Mouse (Mus musculus) liver, embryonic 16.5 days (tissue): Measurements from ENCODE around the gene Mical3. TPM values are rescaled to one million over a fixed set of nuclear protein-coding genes. Genes with fewer than 3 reads are reported as not detected.
A peak's percentile ranks its signal among the peaks of the same experiment; 100 is the strongest.

Experiments
- ATAC-seq: fragments of 200-750 bp; cut with Nextera tagmentation; 2 replicates; pipeline ENCODE4 v1.8.0; 2017; ENCODE audit warnings: low read depth, mild to moderate bottlenecking, moderate number of reproducible peaks, moderate library complexity
- H3K27ac ChIP-seq: fragments of 300-500 bp; sonication (generic); 2 replicates; pipeline ENCODE4 v1.5.1; 2014; ENCODE audit warnings: mild to moderate bottlenecking, low read length
- H3K27me3 ChIP-seq: fragments of 300-500 bp; sonication (generic); 2 replicates; pipeline ENCODE4 v1.6.1; 2014; ENCODE audit warnings: low read depth, low read length, mixed read lengths; ENCODE audit not compliant: control insufficient read depth, insufficient read depth
- H3K36me3 ChIP-seq: fragments of 300-500 bp; sonication (generic); 2 replicates; pipeline ENCODE4 v1.6.1; 2014; ENCODE audit warnings: mild to moderate bottlenecking; ENCODE audit not compliant: control insufficient read depth, insufficient read depth
- H3K4me1 ChIP-seq: fragments of 300-500 bp; sonication (generic); 2 replicates; pipeline ENCODE4 v1.6.1; 2014; ENCODE audit warnings: low read depth, low read length, mixed read lengths; ENCODE audit not compliant: control insufficient read depth
- H3K4me2 ChIP-seq: fragments of 300-500 bp; sonication (generic); 2 replicates; pipeline ENCODE4 v1.6.1; 2014; ENCODE audit warnings: low read depth, low read length, mixed read lengths
- H3K4me3 ChIP-seq: fragments of 300-500 bp; sonication (generic); 2 replicates; pipeline ENCODE4 v1.5.1; 2014; ENCODE audit warnings: low read depth, mild to moderate bottlenecking, low read length
- H3K9ac ChIP-seq: fragments of 300-500 bp; sonication (generic); 2 replicates; pipeline ENCODE4 v1.6.1; 2014; ENCODE audit warnings: low read depth, low read length
- H3K9me3 ChIP-seq: fragments of 300-500 bp; sonication (generic); replicated peaks from 2 replicates; pipeline ENCODE4 v1.6.1; 2016; ENCODE audit warnings: low read length; ENCODE audit not compliant: control insufficient read depth
- WGBS: fragments of 180-500 bp; shearing (Covaris S2); extraction: QIAGEN DNeasy Blood & Tissue Kit; methylation state at CpG from one replicate; pipeline ENCODE4 v1.1.7; 2014; ENCODE audit not compliant: insufficient replicate concordance; 5-methylcytosine and 5-hydroxymethylcytosine counted together
- polyA plus RNA-seq: library from polyadenylated mRNA; unstranded; fragments of >200 nt; fragmentation: Nextera tagmentation; extraction: Ambion mirVana; gene quantifications from 2 replicates; pipeline ENCODE4 v1.2.1, GENCODE M21; 2015

The Mical3 gene
- polyA plus RNA-seq, 1 experiment from 2014 or later, result 9.2 TPM

DNA sequence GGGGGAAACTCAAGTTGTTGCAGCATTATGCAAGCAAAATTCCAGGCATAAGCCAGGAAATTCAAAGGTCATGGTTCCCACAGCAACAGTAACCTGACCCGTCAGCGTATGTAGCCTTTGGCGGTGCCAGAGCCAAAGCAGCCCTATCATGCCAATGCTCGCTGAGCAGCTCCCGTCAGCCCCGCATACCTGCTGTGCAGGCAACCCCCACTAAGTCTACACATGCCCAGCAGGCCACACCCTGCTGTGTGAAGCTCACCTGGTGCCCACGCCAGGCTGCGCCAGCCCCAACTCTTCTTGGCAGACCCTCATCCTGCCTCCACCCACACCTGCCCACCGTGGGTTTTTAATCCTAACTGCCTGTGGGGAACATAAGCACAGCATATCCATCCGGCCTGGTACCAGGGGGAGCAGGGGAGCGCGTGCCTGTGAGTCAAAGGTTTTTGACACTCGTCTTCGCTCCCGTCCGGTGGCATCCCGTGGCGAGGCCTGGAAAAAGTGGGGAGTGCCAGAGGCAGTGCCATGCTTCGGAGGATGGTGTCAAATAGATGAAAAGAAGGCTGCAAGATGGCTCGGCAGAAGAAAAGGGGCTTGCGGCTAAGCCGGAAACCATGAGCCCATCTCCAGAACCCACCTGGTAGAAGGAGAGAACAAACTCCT is 43.1 kb downstream of the Mical3 start:
- Histone ChIP-seq H3K27me3 (no peaks in the 10 kb centered on the region), H3K9ac (no peak overlapping the region), H3K4me1 (peaks cover 78% of the 10 kb centered on the region), H3K27ac (no peak overlapping the region), H3K36me3 (no peaks in the 10 kb centered on the region), H3K4me2 (no peak overlapping the region), H3K4me3 (no peak overlapping the region), H3K9me3 (no peaks in the 10 kb centered on the region)
- no peak; the same call in 1 of the 2 replicates for ATAC-seq
- 88% methylated on average over 22 of the region's 22 CpGs for WGBS

GRCm38 (mm10) chr6:121087127-121087526 is 43.7 kb downstream of the Mical3 start:
- no peaks in the 10 kb centered on the region for H3K36me3 ChIP-seq
- no peak overlapping the region for H3K4me3 ChIP-seq
- no peak overlapping the region for H3K4me2 ChIP-seq
- no peaks in the 10 kb centered on the region for H3K9me3 ChIP-seq
- H3K9ac ChIP-seq, result no peak overlapping the region
- peaks cover 77% of the 10 kb centered on the region for H3K4me1 ChIP-seq
- H3K27ac ChIP-seq, result peak overlapping the region; percentile 19; the same call in 1 of the 2 replicates
- ATAC-seq, result no peak
- no peaks in the 10 kb centered on the region for H3K27me3 ChIP-seq
- 71% methylated on average over 10 of the region's 10 CpGs for WGBS

DNA sequence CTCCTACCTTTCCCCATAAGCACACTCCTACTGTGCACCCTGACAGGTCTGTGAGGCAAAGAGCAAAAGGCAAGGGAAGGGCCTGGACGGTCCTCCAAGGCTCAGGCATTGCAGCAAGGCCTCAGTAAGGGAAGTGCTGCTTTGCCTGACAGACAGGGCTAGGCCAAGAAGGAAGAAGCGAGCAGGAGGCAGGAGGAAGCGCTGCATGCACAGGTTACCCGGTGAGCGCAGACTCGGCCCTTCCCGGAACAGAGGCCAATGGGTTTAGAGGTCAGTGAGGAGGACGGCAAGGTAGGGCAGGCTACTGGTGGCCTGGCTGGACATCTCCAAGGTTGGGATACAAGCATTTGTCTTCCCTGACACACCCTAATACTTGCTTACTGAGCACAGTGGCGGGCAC is 44.6 kb downstream of the Mical3 start:
- no peaks in the 10 kb centered on the region for H3K27me3 ChIP-seq
- H3K36me3 ChIP-seq, result no peaks in the 10 kb centered on the region
- H3K9ac ChIP-seq, result no peak overlapping the region
- no peak overlapping the region for H3K4me2 ChIP-seq
- no peak overlapping the region for H3K4me3 ChIP-seq
- H3K9me3 ChIP-seq, result no peaks in the 10 kb centered on the region
- no peak for ATAC-seq
- 62% methylated on average over 9 of the region's 9 CpGs for WGBS
- H3K4me1 ChIP-seq, result peaks cover 76% of the 10 kb centered on the region
- no peak overlapping the region for H3K27ac ChIP-seq

- H3K27ac ChIP-seq, result peak overlapping the region; percentile 85
- H3K36me3 ChIP-seq, result no peaks in the 10 kb centered on the region
- no peaks in the 10 kb centered on the region for H3K9me3 ChIP-seq
- H3K27me3 ChIP-seq, result no peaks in the 10 kb centered on the region
- WGBS, result 17% methylated on average over 6 of the region's 6 CpGs
- peaks cover 69% of the 10 kb centered on the region for H3K4me1 ChIP-seq
- peak overlapping the region; percentile 49 for H3K9ac ChIP-seq
- peak; percentile 83 for ATAC-seq
- peak overlapping the region; percentile 35 for H3K4me3 ChIP-seq
- peak overlapping the region; percentile 71 for H3K4me2 ChIP-seq
Observed at GRCm38 (mm10) chr6:121084050-121084480, 46.7 kb downstream of the Mical3 start.

GRCm38 (mm10) chr6:121082094-121082473 is 48.7 kb downstream of the Mical3 start:
- Histone ChIP-seq H3K9me3 (no peaks in the 10 kb centered on the region), H3K4me3 (no peak overlapping the region), H3K4me1 (peaks cover 60% of the 10 kb centered on the region), H3K27ac (no peak overlapping the region), H3K9ac (no peak overlapping the region), H3K36me3 (no peaks in the 10 kb centered on the region), H3K27me3 (no peaks in the 10 kb centered on the region), H3K4me2 (no peak overlapping the region)
- 82% methylated on average over 10 of the region's 10 CpGs for WGBS
- no peak for ATAC-seq

GRCm38 (mm10) chr6:121081288-121082093 is 49.3 kb downstream of the Mical3 start:
- ATAC-seq, result no peak
- Histone ChIP-seq H3K9ac (no peak overlapping the region), H3K36me3 (no peaks in the 10 kb centered on the region), H3K4me2 (no peak overlapping the region), H3K27me3 (no peaks in the 10 kb centered on the region), H3K9me3 (no peaks in the 10 kb centered on the region), H3K4me1 (peaks cover 62% of the 10 kb centered on the region), H3K27ac (no peak overlapping the region), H3K4me3 (no peak overlapping the region)
- 74% methylated on average over 26 of the region's 26 CpGs for WGBS

DNA sequence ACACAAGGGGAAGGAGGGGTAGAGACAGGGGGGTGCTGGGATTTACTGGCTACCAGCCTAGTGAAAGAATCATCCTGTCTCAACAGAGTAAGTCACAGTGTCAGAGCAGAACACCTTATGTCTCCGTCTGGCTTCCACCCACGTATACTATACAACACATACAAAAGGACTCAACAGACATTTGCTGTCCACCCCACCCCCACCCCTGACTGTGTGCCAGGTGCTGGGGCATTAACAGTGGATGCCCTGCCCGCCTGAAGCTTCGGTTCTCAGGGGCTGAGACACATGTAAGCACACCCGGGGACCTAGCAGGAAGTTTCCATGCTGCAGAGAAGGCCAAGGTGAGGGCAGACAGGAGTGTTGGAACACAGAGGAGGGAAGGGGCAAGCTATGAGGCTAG is 52.6 kb downstream of the Mical3 start:
- Histone ChIP-seq H3K27ac (no peak overlapping the region), H3K9me3 (no peaks in the 10 kb centered on the region), H3K4me1 (peaks cover 29% of the 10 kb centered on the region), H3K27me3 (no peaks in the 10 kb centered on the region), H3K9ac (no peak overlapping the region), H3K4me3 (no peak overlapping the region), H3K36me3 (no peaks in the 10 kb centered on the region), H3K4me2 (no peak overlapping the region)
- WGBS, result 77% methylated on average over 5 of the region's 5 CpGs
- ATAC-seq, result no peak

GRCm38 (mm10) chr6:121076929-121077566 is 53.8 kb downstream of the Mical3 start:
- Histone ChIP-seq H3K27ac (no peak overlapping the region), H3K9me3 (no peaks in the 10 kb centered on the region)
- 28% methylated on average over 12 of the region's 12 CpGs for WGBS

GRCm38 (mm10) chr6:121075763-121076162 is 55.0 kb downstream of the Mical3 start:
- no peak overlapping the region for H3K27ac ChIP-seq

More at GRCm38 (mm10) chr6:121076929-121077566, 53.8 kb downstream of the Mical3 start:
- Histone ChIP-seq H3K36me3 (no peaks in the 10 kb centered on the region), H3K9ac (no peak overlapping the region), H3K4me3 (no peak overlapping the region), H3K27me3 (no peaks in the 10 kb centered on the region), H3K4me1 (peaks cover 24% of the 10 kb centered on the region), H3K4me2 (no peak overlapping the region)
- no peak for ATAC-seq

More at GRCm38 (mm10) chr6:121075763-121076162, 55.0 kb downstream of the Mical3 start:
- Histone ChIP-seq H3K4me2 (no peak overlapping the region), H3K9me3 (no peaks in the 10 kb centered on the region), H3K9ac (no peak overlapping the region), H3K4me3 (no peak overlapping the region), H3K27me3 (no peaks in the 10 kb centered on the region), H3K4me1 (peaks cover 16% of the 10 kb centered on the region), H3K36me3 (no peaks in the 10 kb centered on the region)
- 29% methylated on average over 1 of the region's 1 CpGs for WGBS
- no peak for ATAC-seq
